In the genomic region with DNA sequence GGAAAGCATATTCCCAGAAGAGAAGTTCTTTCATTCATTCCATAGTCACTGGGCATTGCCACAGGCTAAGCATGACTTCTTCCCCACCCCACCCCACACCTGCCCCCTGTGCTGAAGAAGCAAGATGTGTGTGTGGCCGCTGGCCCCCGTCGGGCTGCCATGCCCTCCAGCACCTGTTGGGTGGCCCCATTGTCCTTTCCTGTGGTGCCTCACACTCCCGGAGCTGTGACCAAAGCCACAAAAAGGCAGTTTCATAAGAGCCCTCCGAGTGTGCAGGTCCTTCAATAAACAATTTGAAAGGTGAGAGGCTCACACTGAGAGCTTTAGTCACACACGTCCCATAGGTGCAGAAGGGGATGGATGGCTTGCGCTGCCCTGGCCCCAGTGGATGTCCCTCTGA, we compare ENCODE assay signal across 32 mouse cellular contexts. TPM values are rescaled to one million over a fixed set of nuclear protein-coding genes. Genes with fewer than 3 reads are reported as not detected.
DNase-seq lines count a peak whose midpoint lies in the region; ATAC-seq and TF ChIP-seq lines count a peak whose summit lies in the region.
"Had no signal": no experiment of that assay in that cellular context is flagged by ENCODE, and none has a peak within 500 bp of the region (broad histone marks: within the 10 kb centered on the region; RNA-seq: fewer than 3 reads in every experiment).

No protein-coding gene starts in this region.

- H3K9ac ChIP-seq in liver, postnatal 0 days (replicated peaks): no peak overlapping the region
- no peak overlapping the region for H3K9ac ChIP-seq in hindbrain, embryonic 13.5 days
- no peak overlapping the region for H3K9ac ChIP-seq in forebrain, embryonic 13.5 days
- H3K9ac ChIP-seq: heart, embryonic 13.5 days; intestine, embryonic 15.5 days; liver, embryonic 13.5 days; midbrain, embryonic 12.5 days had no signal

- H3K4me1 ChIP-seq in liver, postnatal 0 days (ENCODE audit: insufficient read depth): peaks cover 17% of the 10 kb centered on the region
- peaks cover 25% of the 10 kb centered on the region for H3K4me1 ChIP-seq in hindbrain, embryonic 13.5 days (replicated peaks)
- peaks cover 27% of the 10 kb centered on the region for H3K4me1 ChIP-seq in forebrain, embryonic 13.5 days
- H3K4me1 ChIP-seq: intestine, embryonic 15.5 days; liver, embryonic 13.5 days had no signal

- H3K4me2 ChIP-seq in liver, postnatal 0 days (ENCODE audit: low read depth, low read length): peak overlapping the region; percentile 32; the same call in 1 of the 2 replicates
- no peak overlapping the region for H3K4me2 ChIP-seq in hindbrain, embryonic 13.5 days
- H3K4me2 ChIP-seq in forebrain, embryonic 13.5 days: no peak overlapping the region
- H3K4me2 ChIP-seq: heart, embryonic 13.5 days; intestine, embryonic 15.5 days; liver, embryonic 13.5 days; midbrain, embryonic 12.5 days had no signal

- H3K36me3 ChIP-seq in liver, postnatal 0 days (replicated peaks; ENCODE audit: insufficient read depth, low read length): no peaks in the 10 kb centered on the region
- H3K36me3 ChIP-seq in hindbrain, embryonic 13.5 days: no peaks in the 10 kb centered on the region
- no peaks in the 10 kb centered on the region for H3K36me3 ChIP-seq in forebrain, embryonic 13.5 days (ENCODE audit: poor library complexity, severe bottlenecking)
- H3K36me3 ChIP-seq: heart, embryonic 13.5 days; intestine, embryonic 15.5 days; liver, embryonic 13.5 days; midbrain, embryonic 12.5 days had no signal

- TF ChIP-seq EP300 in liver, postnatal 0 days (IDR thresholded peaks at IDR 0.05; ENCODE audit: low read depth): no peak

- DNase-seq in liver, postnatal 0 days: peak; percentile 38
- no peak for DNase-seq in liver
- peak; percentile 53 to 58 for DNase-seq in B cell, adult 2 months
- peak; percentile 45 to 73 for DNase-seq in spleen, postnatal 4 days (ENCODE audit: low spot score in 2 of 2)
- DNase-seq: adrenal gland, adult 8-10 months; cerebellum, adult 9-10 months; cerebellum, postnatal 36 days; gastrocnemius, postnatal 36 days; heart, postnatal 10 days; kidney, adult 8-10 months; kidney, postnatal 4 days; layer of hippocampus, postnatal 36 days; left cerebral cortex, postnatal 4 days; liver, embryonic 13.5 days; lung, adult 2 months; lung, postnatal 10 days; retina, postnatal 1 day; right cerebral cortex, postnatal 14 days; thymus, adult 18-20 months; thymus, postnatal 4 days had no signal

- no peak overlapping the region for H3K4me3 ChIP-seq in liver, postnatal 0 days (ENCODE audit: low read depth, low read length)
- H3K4me3 ChIP-seq in hindbrain, embryonic 13.5 days: no peak overlapping the region
- no peak overlapping the region for H3K4me3 ChIP-seq in forebrain, embryonic 13.5 days
- H3K4me3 ChIP-seq: heart, embryonic 13.5 days; intestine, embryonic 15.5 days; liver, embryonic 13.5 days; midbrain, embryonic 12.5 days had no signal

- no peaks in the 10 kb centered on the region for H3K9me3 ChIP-seq in liver, postnatal 0 days (ENCODE audit: low read length)
- no peaks in the 10 kb centered on the region for H3K9me3 ChIP-seq in hindbrain, embryonic 13.5 days
- H3K9me3 ChIP-seq in forebrain, embryonic 13.5 days (replicated peaks): no peaks in the 10 kb centered on the region
- H3K9me3 ChIP-seq: heart, embryonic 13.5 days; intestine, embryonic 15.5 days; liver, embryonic 13.5 days; midbrain, embryonic 12.5 days had no signal

- no peaks in the 10 kb centered on the region for H3K27me3 ChIP-seq in liver, postnatal 0 days (ENCODE audit: insufficient read depth, low read length)
- peaks cover 4% of the 10 kb centered on the region; the same call in 1 of the 2 replicates for H3K27me3 ChIP-seq in hindbrain, embryonic 13.5 days
- H3K27me3 ChIP-seq in forebrain, embryonic 13.5 days: peaks cover 4% of the 10 kb centered on the region; the same call in 1 of the 2 replicates
- H3K27me3 ChIP-seq: heart, embryonic 13.5 days; intestine, embryonic 15.5 days; liver, embryonic 13.5 days had no signal

- TF ChIP-seq CTCF in liver, postnatal 0 days (IDR thresholded peaks at IDR 0.05; ENCODE audit: low read depth): 0 out of 2 replicates have a peak, but pooled peaks have one; percentile 11

- WGBS in liver, postnatal 0 days (ENCODE audit: insufficient replicate concordance): 39% methylated on average over 7 of the region's 7 CpGs
- 77% methylated on average over 7 of the region's 7 CpGs for WGBS in hindbrain, embryonic 13.5 days
- 83% methylated on average over 7 of the region's 7 CpGs for WGBS in forebrain, embryonic 13.5 days

- ATAC-seq in liver, postnatal 0 days: peak; percentile 44; the same call in 1 of the 2 replicates
- ATAC-seq in megakaryocyte, adult 5-6 weeks (ENCODE audit: poor library complexity, severe bottlenecking): peak; percentile 30; the same call in 1 of the 2 replicates
- no peak for ATAC-seq in hindbrain, embryonic 13.5 days (ENCODE audit: low FRiP score)
- ATAC-seq in forebrain, embryonic 13.5 days: no peak
- ATAC-seq: activated CD4-positive, CD25-positive, alpha-beta regulatory T cell, adult 4 months; CD4-positive, CD25-positive, alpha-beta regulatory T cell, adult 4 months; forebrain, embryonic 14.5 days; hindbrain, postnatal 0 days; intestine, embryonic 15.5 days had no signal

- peak overlapping the region; percentile 71 for H3K27ac ChIP-seq in liver, postnatal 0 days (ENCODE audit: low read depth)
- H3K27ac ChIP-seq in hindbrain, embryonic 13.5 days: no peak overlapping the region
- H3K27ac ChIP-seq in forebrain, embryonic 13.5 days: no peak overlapping the region
- H3K27ac ChIP-seq: heart, embryonic 13.5 days; hindbrain, postnatal 0 days; intestine, embryonic 15.5 days; kidney, postnatal 0 days; liver, embryonic 13.5 days; midbrain, embryonic 12.5 days; stomach, postnatal 0 days had no signal

RNA-seq across cellular contexts. Expression of gene Syk, which starts 16.2 kb away (rescaled TPM):
- polyA plus RNA-seq in liver, postnatal 0 days (2015; fragmentation: Nextera tagmentation; extraction: Ambion mirVana): 6.0 and 6.8 TPM in 2 replicates
- total RNA-seq in megakaryocyte, adult 5-6 weeks (2015): 87.8 and 90.2 TPM in 2 replicates
- 157 and 178 TPM in 2 replicates for total RNA-seq in megakaryocyte, adult 5-6 weeks (2017)
- polyA plus RNA-seq in hindbrain, embryonic 13.5 days (2015; fragmentation: Nextera tagmentation; extraction: Ambion mirVana): 1.7 and 1.8 TPM in 2 replicates
- polyA plus RNA-seq in forebrain, embryonic 13.5 days (2015; fragmentation: Nextera tagmentation; extraction: Ambion mirVana): 0.81 and 1.1 TPM in 2 replicates

RNA-seq across cellular contexts. Expression of gene Diras2, which starts 35.7 kb away (rescaled TPM):
- polyA plus RNA-seq in liver, postnatal 0 days (2015; fragmentation: Nextera tagmentation; extraction: Ambion mirVana): 0.12 and 0.19 TPM in 2 replicates
- total RNA-seq in megakaryocyte, adult 5-6 weeks (2015): 0.30 and 0.54 TPM in 2 replicates
- 0.04 TPM in 1 of 2 replicates, not detected in the other for total RNA-seq in megakaryocyte, adult 5-6 weeks (2017)
- 2.5 and 2.9 TPM in 2 replicates for polyA plus RNA-seq in hindbrain, embryonic 13.5 days (2015; fragmentation: Nextera tagmentation; extraction: Ambion mirVana)
- polyA plus RNA-seq in forebrain, embryonic 13.5 days (2015; fragmentation: Nextera tagmentation; extraction: Ambion mirVana): 0.77 and 0.93 TPM in 2 replicates
- polyA plus RNA-seq: activated CD4-positive, CD25-positive, alpha-beta regulatory T cell, adult 4 months; CD4-positive, CD25-positive, alpha-beta regulatory T cell, adult 4 months had no signal

Comparison
In these comparisons a context has a peak if more than half of its experiments do, and no peak if none do; other contexts are left out.
1. ATAC-seq: peak in liver, postnatal 0 days (single experiment) and megakaryocyte, adult 5-6 weeks (single experiment); none in hindbrain, embryonic 13.5 days (single experiment) and forebrain, embryonic 13.5 days (single experiment).